Mouse (Mus musculus) urinary bladder, adult 2 months (tissue): ENCODE measurements around the gene Gm5901. TPM values are rescaled to one million over a fixed set of nuclear protein-coding genes. Genes with fewer than 3 reads are reported as not detected.
A peak's percentile ranks its signal among the peaks of the same experiment; 100 is the strongest.
"Not testable (repeated sequence)": the region's sequence is repeated elsewhere in the genome, so short reads cannot be mapped to it uniquely, and the experiment has no call there.

Source experiments
- DNase-seq: peaks from one replicate; pipeline ENCODE4 v3.0.0; 2022; ENCODE audit warnings: low spot score
- polyA plus RNA-seq: library from polyadenylated mRNA; depleted of rRNA; stranded (reverse); fragments of >200 nt; gene quantifications from 2 replicates; pipeline ENCODE4 v1.2.3, GENCODE M21; 2012; rRNA removed

Gm5901 gene
- not detected in 2 replicates for polyA plus RNA-seq

DNA sequence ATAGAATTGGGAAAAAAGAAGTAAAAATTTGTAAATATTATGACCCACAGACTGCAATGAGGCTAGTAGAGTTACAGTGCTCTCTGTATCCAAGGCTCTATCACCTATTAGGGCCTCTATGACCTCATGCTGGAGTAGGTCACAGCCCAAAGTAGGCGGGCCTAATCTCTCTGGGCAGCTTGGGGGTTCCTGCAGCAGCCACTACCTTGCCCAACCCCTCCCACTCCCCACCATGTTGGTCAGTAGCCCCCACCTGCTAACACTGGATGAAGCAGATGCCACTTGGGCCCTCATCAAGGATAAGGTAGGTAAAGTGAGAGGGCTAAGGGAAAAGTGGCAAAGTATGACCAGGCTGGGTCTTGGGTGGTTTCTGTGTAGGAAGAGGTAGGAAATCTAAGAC lies at the start of gene Gm5901:
TSS of gene Gm5901 (plus strand) at position 173 of the 400 bp plus-strand sequence.
- no peak for DNase-seq

DNA sequence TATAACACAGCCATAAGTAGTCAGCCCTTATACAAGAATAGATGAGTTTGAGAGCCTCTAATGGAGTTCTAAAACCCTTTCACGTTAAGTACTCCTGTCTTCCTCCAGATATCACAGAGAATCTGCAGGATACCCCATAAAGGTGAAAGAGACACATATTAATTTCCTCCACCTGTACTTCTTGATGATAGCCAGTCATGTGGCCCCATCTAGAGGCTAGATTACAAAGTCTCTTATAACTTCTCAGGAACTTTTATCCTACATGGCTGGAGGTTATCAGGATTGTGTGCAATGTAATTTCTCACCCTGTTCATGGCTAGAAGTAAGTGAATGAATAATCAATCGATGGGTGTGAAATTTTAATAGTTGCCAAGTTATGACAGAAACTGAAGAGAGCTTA lies 49.5 kb upstream of the Gm5901 start:
- DNase-seq = no peak

DNA sequence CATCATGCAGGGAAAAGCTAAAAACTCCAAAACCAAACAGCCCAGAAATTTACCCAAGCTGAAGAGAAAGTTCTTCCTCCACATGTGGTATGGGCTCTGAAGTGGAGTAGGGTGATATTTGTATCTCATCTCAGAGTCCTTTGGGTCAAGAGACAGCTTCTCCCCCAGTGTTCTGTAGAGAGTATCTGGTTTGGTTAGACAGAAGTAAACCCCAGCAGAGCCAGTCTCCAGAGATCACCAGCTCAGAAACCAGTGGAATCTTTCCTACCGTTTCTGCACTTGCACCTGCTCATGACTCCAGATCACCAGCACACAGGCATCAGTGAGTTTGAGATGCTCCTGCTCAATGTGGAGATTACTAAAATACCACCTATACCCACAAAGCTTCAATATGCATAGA lies 40.8 kb upstream of the Gm5901 start, which contains the start of gene Olfr690:
TSS of gene Olfr690 (minus strand) at position 101 of the 400 bp plus-strand sequence.
- no peak for DNase-seq

GRCm38 (mm10) chr7:105342170-105342569 lies 32.7 kb upstream of the Gm5901 start, which contains the start of gene Olfr691:
Olfr691 (minus strand) TSS chr7:105342270.
- no peak for DNase-seq

DNA sequence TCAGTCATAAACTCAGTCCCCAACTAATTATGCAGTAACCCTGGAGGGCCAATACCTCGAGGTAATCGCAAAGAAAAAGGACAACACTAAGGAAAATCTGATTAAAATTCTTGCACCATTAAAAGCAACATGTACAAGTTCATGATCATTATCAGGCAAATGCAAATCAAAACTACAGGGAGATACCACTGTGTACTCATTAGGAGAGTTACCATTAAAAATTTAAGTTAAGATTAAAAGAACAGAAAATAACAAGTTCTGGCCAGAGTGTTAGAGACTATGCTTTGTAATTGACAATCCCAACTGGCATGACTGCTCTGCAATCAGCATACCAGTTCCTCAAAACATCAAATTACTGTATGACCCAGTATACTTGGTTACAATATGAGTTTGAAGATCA lies 32.1 kb upstream of the Gm5901 start:
- no peak for DNase-seq

GRCm38 (mm10) chr7:105356064-105356463 lies 18.8 kb upstream of the Gm5901 start:
- DNase-seq = not testable (repeated sequence)

DNA sequence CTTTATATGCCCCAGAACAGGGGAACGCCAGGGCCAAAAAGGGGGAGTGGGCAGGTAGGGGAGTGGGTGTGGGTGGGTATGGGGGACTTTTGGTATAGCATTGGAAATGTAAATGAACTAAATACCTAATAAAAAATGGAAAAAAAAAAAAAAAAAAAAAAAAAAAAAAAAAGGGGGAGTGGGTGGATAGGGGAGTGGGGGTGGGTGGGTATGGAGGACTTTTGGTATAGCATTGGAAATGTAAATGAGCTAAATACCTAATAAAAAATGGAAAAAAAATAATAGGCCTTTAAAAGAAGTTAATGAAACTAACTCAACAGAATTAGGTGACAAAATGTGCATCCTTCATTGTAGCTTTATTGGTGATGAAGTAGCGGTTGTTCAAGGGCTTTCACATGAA lies 18.4 kb upstream of the Gm5901 start:
- not testable (repeated sequence) for DNase-seq

- DNase-seq = no peak
These were observed 13.1 kb upstream of the Gm5901 start for GRCm38 (mm10) chr7:105361713-105362112.

- DNase-seq = no peak
These were observed 7.6 kb upstream of the Gm5901 start for GRCm38 (mm10) chr7:105367268-105367667.

GRCm38 (mm10) chr7:105367930-105368329 lies 6.9 kb upstream of the Gm5901 start, which contains the start of gene Olfr692:
Olfr692 (plus strand) TSS chr7:105368230.
- no peak for DNase-seq

DNA sequence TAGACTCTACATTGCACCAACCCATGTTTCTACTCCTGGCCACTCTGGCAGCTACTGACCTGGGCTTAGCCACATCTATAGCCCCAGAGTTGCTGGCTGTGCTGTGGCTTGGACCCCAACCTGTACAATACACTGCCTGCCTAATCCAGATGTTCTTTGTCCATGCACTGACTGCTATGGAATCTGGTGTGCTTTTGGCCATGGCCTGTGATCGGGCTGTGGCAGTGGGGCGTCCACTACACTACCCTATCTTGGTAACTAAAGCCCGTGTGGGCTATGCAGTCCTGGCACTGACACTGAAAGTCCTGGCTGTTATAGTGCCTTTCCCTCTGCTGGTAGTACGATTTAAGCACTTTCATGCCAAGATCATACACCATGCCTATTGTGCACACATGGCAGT lies 6.3 kb upstream of the Gm5901 start:
- no peak for DNase-seq

DNA sequence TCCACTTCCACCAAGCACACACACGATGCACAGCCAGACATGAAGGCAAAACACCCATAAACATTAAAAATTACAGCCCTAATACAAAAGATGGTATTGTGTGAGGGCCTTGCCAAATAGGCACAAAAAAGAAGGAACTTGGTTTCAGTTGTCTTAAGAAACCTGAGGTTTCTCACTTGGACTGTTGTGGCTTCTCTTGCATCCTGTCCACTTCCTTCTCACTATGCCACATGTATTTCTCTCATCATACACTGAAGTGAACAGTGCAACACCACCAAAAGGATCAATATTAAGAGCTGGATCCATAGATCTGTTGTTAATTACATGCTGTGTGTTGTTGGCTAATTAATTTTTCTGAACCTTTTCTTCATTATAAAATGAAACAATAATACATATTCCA lies 1.9 kb upstream of the Gm5901 start:
- no peak for DNase-seq

GRCm38 (mm10) chr7:105373509-105373908 lies 1.3 kb upstream of the Gm5901 start:
- DNase-seq = no peak

GRCm38 (mm10) chr7:105373976-105374375 lies 862 bp upstream of the Gm5901 start:
- DNase-seq = no peak

GRCm38 (mm10) chr7:105380329-105380728 lies 5.5 kb downstream of the Gm5901 start:
- no peak for DNase-seq

- no peak for DNase-seq
These were observed 12.9 kb downstream of the Gm5901 start for GRCm38 (mm10) chr7:105387696-105388095.

- DNase-seq = no peak
These were observed 15.4 kb downstream of the Gm5901 start for GRCm38 (mm10) chr7:105390236-105390635.

GRCm38 (mm10) chr7:105394606-105395005 lies 19.8 kb downstream of the Gm5901 start:
- DNase-seq = no peak

DNA sequence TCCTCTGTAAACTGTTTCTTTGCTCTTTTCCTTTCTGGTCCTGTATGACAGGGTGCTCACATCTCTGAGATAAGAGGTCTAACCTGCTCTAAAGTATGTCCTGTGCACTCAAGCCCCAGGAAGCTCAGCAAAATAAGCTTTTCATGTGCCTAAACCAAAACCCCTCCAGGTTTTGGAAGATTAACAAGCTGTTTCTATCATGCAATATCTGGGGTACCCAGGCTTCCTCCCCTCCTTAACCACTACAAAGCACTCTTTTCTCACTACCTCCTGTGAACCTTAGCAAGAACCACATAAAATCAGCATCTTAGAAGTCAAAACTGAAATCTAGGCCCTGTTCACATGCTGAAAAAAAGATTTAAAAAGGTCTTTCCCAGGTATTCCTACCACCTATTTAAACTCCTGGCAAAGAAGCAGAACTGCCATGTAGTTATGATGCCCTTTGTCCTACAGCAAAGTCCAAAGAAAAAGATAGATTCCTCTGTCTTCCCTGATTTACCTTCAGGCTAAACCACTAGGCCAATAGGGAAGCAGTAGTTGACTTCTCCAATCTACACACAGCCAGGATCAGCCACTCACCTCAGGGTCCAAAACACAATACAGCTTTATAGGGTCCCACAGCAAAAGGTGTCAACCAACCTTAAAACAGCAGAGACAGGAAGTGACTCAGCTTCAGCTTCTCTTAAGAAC lies 20.4 kb downstream of the Gm5901 start:
- DNase-seq = no peak

- no peak for DNase-seq
These were observed 21.3 kb downstream of the Gm5901 start for GRCm38 (mm10) chr7:105396126-105396525.

- no peak for DNase-seq
These were observed 24.5 kb downstream of the Gm5901 start for GRCm38 (mm10) chr7:105399058-105399934.

DNA sequence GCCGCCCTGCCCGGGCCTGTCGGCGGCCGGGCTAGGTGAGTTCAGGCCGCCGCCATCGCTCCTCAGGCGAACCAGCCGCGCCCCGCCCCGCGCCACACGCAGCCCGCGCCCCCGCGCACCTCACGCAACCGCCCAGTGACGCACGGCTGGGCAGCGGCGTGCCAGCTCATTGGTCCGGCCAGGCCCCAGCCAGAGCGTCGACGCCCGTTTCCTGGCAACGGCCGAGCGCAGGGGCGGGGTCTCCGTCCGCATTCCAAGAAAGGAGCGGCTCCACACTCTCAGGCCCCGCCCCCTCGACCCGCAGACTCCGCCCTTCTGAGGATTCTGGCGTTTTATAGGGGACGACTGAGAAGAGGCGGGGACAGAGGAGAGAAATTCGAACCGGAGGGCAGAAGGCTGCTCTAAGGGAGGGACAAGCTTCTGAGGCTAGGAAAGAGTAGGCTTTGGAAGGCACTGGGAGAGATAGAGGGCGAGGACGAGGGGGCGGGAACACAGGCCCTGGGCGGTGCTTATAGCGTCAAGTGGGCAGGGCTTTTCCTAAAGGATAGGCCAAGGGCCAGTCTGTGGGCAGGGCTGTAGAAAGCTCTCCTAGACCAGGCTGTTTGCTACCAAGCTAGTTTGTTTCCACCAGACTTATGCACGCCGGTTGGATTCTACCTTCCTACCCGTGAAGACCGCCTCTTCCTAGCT lies 25.2 kb downstream of the Gm5901 start, which contains the start of gene Fam160a2:
TSS of gene Fam160a2 (minus strand) at position 120 of the 690 bp plus-strand sequence.
- peak; percentile 93 for DNase-seq
